Mouse (Mus musculus) lung, embryonic 15.5 days (tissue): ENCODE data around the gene Abracl. TPM values are rescaled to one million over a fixed set of nuclear protein-coding genes. Genes with fewer than 3 reads are reported as not detected.
A peak's percentile ranks its signal among the peaks of the same experiment; 100 is the strongest.

Experiments
- ATAC-seq: fragments of 200-750 bp; cut with Nextera tagmentation; 2 replicates; pipeline ENCODE4 v1.8.0; 2017; ENCODE audit warnings: moderate number of reproducible peaks, borderline replicate concordance; ENCODE audit not compliant: low FRiP score, low TSS enrichment; ENCODE audit errors: extremely low read depth
- H3K27ac ChIP-seq: fragments of 300-500 bp; sonication (generic); 2 replicates; pipeline ENCODE4 v1.5.1; 2015; ENCODE audit warnings: moderate library complexity, mild to moderate bottlenecking, inconsistent platforms
- H3K27me3 ChIP-seq: fragments of 300-500 bp; sonication (generic); 2 replicates; pipeline ENCODE4 v1.6.1; 2015; ENCODE audit warnings: inconsistent platforms
- H3K36me3 ChIP-seq: fragments of 300-500 bp; sonication (generic); 2 replicates; pipeline ENCODE4 v1.6.1; 2015; ENCODE audit warnings: inconsistent platforms
- H3K4me1 ChIP-seq: fragments of 300-500 bp; sonication (generic); 2 replicates; pipeline ENCODE4 v1.6.1; 2015; ENCODE audit warnings: inconsistent platforms
- H3K4me2 ChIP-seq: fragments of 300-500 bp; sonication (generic); 2 replicates; pipeline ENCODE4 v1.6.1; 2015; ENCODE audit warnings: inconsistent platforms, mild to moderate bottlenecking, moderate library complexity
- H3K4me3 ChIP-seq: fragments of 300-500 bp; sonication (generic); 2 replicates; pipeline ENCODE4 v1.5.1; 2015; ENCODE audit warnings: mild to moderate bottlenecking, inconsistent platforms
- H3K9ac ChIP-seq: fragments of 300-500 bp; sonication (generic); 2 replicates; pipeline ENCODE4 v1.6.1; 2015; ENCODE audit warnings: inconsistent platforms
- H3K9me3 ChIP-seq: fragments of 300-500 bp; sonication (generic); 2 replicates; pipeline ENCODE4 v1.6.1; 2016; ENCODE audit warnings: inconsistent platforms
- WGBS: fragments of 180-500 bp; shearing (Covaris S2); methylation state at CpG from one replicate; pipeline ENCODE4 v1.1.7; 2015; 5-methylcytosine and 5-hydroxymethylcytosine counted together
- polyA plus RNA-seq: library from polyadenylated mRNA; unstranded; fragments of >200 nt; fragmentation: Nextera tagmentation; extraction: Ambion mirVana; gene quantifications from 2 replicates; pipeline ENCODE4 v1.2.1, GENCODE M21; 2015

Abracl gene
- polyA plus RNA-seq, 1 experiment from 2014 or later = 136 TPM

DNA sequence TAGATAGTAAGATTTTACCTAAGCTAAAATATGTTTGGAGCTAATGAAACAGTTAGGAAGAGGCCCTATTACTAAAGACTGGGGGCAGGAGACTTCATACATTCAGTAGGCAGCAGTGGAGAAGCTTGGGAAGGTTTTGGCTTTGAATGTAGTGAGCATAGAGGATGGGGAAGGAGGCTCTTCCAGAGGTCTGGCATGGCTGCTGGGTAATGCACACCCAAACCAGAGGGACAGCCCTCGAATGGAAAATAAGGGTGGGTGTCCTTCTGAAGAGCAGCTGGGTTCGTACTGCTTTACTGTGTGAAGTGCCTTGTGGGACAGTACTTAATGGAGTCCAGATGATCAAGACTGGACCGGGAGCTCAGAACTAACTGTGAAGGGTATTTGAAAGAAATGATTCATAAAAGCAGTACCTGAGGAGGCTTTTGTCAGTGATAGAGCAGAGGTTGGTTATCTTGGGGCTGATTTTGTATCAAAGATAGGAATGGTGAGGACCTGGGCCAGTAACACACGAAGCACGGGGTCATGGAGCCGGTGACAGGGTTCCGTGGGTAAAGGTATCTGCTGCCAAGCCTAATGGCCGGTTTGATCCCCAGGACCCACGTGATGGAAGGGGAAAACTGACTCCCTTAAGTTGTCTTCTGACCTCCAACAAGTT is 35.7 kb upstream of the Abracl start:
- H3K4me2 ChIP-seq = no peak overlapping the region
- peaks cover 24% of the 10 kb centered on the region for H3K4me1 ChIP-seq
- H3K4me3 ChIP-seq = no peak overlapping the region
- no peak for ATAC-seq
- no peaks in the 10 kb centered on the region for H3K36me3 ChIP-seq
- WGBS = 85% methylated on average over 9 of the region's 9 CpGs
- no peak overlapping the region for H3K27ac ChIP-seq
- H3K9ac ChIP-seq = no peak overlapping the region
- H3K27me3 ChIP-seq = no peaks in the 10 kb centered on the region
- no peaks in the 10 kb centered on the region for H3K9me3 ChIP-seq

DNA sequence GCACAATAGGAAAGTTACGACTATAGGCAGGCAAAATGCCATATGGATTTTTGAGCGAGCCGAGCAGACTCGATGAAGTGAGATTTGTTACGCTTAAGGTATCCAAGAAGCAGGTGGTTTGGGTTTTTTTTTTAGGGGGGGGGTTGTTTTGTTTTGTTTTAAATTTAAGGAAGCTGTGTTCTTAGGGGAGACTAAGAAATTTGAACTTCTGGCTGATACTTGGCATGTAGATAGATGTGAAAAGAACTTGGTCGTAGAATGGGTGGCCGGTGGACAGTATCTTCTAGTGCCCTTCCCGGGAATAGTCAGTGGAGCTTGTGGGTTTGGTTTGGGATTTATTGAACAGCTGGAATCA is 33.3 kb upstream of the Abracl start:
- no peaks in the 10 kb centered on the region for H3K36me3 ChIP-seq
- peak overlapping the region; percentile 98 for H3K4me3 ChIP-seq
- H3K4me2 ChIP-seq = peak overlapping the region; percentile 84
- H3K27ac ChIP-seq = peak overlapping the region; percentile 88; the same call in 1 of the 2 replicates
- peaks cover 24% of the 10 kb centered on the region for H3K4me1 ChIP-seq
- no peaks in the 10 kb centered on the region for H3K9me3 ChIP-seq
- ATAC-seq = no peak
- no peaks in the 10 kb centered on the region for H3K27me3 ChIP-seq
- H3K9ac ChIP-seq = peak overlapping the region; percentile 91
- WGBS = 0% methylated on average over 8 of the region's 8 CpGs

DNA sequence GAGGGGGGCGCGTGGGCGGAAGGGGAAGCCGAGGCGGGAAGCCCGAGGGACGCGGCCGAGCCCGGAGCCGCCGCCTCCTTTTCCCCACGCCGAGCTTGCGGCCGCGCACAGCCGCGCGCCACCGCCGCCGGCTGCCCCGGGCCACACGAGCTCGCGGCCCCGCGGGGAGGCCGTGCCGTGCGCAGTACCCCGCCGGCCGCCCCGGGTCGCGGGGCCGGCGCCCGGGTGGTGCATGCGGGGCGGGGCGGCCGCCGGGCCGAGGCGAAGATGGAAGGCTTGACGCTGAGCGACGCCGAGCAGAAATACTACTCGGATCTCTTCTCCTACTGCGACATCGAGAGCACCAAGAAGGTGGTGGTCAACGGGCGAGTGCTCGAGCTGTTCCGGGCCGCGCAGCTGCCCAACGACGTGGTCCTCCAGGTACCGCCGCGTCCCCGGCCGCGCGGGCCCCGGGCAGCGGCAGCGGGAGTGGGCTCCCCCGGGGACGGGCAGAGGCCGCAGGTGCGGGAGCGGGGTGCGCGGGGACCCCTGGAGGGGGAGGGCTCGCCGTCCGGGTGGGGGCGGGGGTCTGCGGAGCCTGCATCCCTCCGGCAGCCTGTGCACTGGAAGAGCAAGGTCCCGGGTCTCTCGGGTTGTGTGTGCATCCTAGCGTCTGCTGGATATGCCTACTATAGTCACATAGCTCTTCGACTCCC is 32.8 kb upstream of the Abracl start, which contains the start of gene Reps1:
Gene Reps1 (plus strand): TSS at position 166 of the 695 bp plus-strand sequence.
- H3K9ac ChIP-seq = peak within 1 kb of the TSS; percentile 91
- under 1% methylated on average over 74 of the region's 90 CpGs for WGBS
- ATAC-seq = peak; percentile 70
- peak within 1 kb of the TSS; percentile 84 for H3K4me2 ChIP-seq
- no peaks in the 10 kb centered on the region for H3K36me3 ChIP-seq
- H3K9me3 ChIP-seq = no peaks in the 10 kb centered on the region
- H3K4me3 ChIP-seq = peak within 1 kb of the TSS; percentile 98
- peaks cover 24% of the 10 kb centered on the region for H3K4me1 ChIP-seq
- peak within 1 kb of the TSS; percentile 88 for H3K27ac ChIP-seq
- H3K27me3 ChIP-seq = no peaks in the 10 kb centered on the region

DNA sequence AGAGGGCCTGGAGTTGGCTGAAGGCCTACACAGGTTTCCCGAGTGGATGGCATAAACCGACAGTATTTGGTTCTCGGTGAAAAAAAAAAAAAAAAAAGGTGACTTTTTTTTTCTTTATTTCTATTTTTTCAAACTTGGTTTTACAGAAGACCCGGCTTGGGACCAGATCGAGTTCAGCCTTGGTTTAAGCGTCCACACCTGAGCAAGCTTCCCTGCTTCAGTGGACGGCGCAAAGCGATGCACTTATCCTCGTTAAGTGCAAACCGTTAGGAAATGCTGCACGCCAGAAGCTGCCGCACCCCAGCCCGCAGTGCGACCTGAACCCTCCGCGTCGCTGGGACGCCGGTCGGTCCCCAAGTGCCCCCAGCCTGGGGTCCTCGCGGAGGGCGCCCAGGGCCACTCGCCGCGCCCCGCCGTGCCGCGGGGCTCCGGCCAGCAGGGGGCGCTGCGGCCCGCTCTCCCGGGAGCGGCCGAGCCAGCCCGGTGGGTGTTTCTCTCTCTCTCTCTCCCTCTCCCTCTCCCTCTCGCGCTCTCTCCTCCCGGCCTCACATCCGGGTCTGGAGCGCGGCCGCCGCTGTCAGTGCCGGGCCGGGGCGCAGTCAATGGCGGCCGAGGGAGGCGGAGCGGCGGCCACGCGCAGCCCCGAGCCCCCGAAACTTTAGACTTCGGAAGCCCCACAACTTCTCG is 32.1 kb upstream of the Abracl start:
- H3K9ac ChIP-seq = peak overlapping the region; percentile 91
- no peaks in the 10 kb centered on the region for H3K9me3 ChIP-seq
- peak overlapping the region; percentile 98 for H3K4me3 ChIP-seq
- H3K27ac ChIP-seq = peak overlapping the region; percentile 88
- H3K36me3 ChIP-seq = no peaks in the 10 kb centered on the region
- H3K4me2 ChIP-seq = peak overlapping the region; percentile 84
- ATAC-seq = peak; percentile 96
- 2% methylated on average over 61 of the region's 61 CpGs for WGBS
- no peaks in the 10 kb centered on the region for H3K27me3 ChIP-seq
- peaks cover 24% of the 10 kb centered on the region for H3K4me1 ChIP-seq

DNA sequence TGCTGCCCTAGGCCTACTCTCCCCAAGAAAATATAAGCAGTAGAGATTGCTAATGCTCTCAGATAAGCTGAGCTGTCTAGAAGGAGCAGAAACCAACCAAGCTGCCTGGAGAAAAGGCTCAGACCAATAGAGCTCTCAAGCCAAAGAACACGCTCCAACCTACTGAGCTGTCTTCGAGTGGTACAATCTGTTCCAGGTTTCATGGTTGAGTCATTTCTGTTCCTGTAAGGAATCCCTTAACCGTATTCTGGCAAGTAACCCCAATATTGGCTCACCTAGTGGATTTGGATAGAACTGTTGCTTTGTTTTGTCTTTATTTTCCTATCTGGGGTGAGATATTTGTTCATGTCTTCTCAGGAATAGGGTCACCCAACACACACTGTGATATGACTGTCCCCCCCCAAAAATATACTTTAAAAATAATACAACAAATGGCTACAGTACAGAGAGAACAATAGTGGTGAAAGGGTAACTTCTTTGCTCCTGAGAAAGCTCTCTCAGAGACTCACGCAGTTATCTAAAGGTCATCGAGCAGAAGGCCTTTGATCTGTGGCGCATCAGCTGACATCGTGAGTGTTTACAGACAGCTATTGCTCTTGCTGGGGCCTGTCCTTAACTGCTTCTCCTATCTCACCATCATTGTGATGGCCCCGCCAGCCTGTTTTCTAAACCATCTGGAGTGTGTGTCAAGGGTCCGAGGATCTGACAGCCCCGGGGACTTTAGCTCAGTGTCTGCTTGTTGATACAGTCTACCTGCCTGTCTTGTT is 24.5 kb upstream of the Abracl start:
- H3K27me3 ChIP-seq = no peaks in the 10 kb centered on the region
- H3K9me3 ChIP-seq = no peaks in the 10 kb centered on the region
- no peak for ATAC-seq
- H3K9ac ChIP-seq = no peak overlapping the region
- 38% methylated on average over 10 of the region's 10 CpGs for WGBS
- H3K36me3 ChIP-seq = no peaks in the 10 kb centered on the region
- no peak overlapping the region for H3K27ac ChIP-seq
- H3K4me1 ChIP-seq = no peaks in the 10 kb centered on the region
- no peak overlapping the region for H3K4me3 ChIP-seq
- no peak overlapping the region for H3K4me2 ChIP-seq

DNA sequence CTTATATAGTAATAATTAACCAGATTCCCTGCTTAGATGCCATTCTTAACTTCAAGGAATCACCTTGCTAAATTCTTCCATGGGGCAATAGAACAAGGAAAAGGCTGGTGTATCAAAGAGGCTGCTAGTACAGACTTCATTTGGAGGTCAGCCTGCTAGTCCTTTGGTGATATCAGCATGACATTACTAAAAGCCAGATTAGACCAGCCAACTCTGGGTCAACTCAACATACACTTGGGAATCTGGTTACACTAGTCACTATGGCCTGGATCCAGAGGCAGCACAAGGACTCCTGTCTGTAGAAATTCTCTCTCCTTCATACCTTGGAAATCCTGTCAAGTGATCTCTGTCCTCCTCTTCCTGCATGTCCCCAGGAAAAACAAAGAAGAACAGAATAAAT is 23.3 kb upstream of the Abracl start:
- H3K27me3 ChIP-seq = no peaks in the 10 kb centered on the region
- H3K4me1 ChIP-seq = no peaks in the 10 kb centered on the region
- no peak for ATAC-seq
- H3K4me3 ChIP-seq = no peak overlapping the region
- no peak overlapping the region for H3K9ac ChIP-seq
- no peak overlapping the region for H3K27ac ChIP-seq
- H3K9me3 ChIP-seq = no peaks in the 10 kb centered on the region
- no peaks in the 10 kb centered on the region for H3K36me3 ChIP-seq
- no peak overlapping the region for H3K4me2 ChIP-seq

DNA sequence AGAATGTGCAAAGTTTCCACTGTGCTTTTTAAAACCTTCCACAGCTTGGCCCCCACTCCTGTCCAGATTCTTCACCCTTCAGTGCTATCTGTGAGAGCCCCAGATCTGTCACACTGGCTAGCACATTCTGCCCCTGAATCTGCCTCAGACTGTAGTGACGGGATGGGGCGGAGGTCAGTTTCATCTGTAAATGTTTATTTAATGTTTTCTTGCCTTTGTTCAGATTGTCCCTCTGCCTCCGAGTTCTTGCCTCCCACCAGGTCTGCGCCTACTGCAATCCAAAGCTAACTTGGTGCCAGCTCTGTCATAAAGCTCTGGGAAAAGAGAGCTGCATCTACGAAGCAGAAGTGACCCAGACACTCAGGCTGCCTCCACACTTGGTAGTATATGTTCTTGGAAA is 13.8 kb upstream of the Abracl start:
- WGBS = 26% methylated on average over 5 of the region's 5 CpGs
- no peaks in the 10 kb centered on the region for H3K36me3 ChIP-seq
- H3K27ac ChIP-seq = no peak overlapping the region
- ATAC-seq = no peak
- H3K4me1 ChIP-seq = no peaks in the 10 kb centered on the region
- no peak overlapping the region for H3K4me2 ChIP-seq
- no peak overlapping the region for H3K9ac ChIP-seq
- no peak overlapping the region for H3K4me3 ChIP-seq
- H3K27me3 ChIP-seq = no peaks in the 10 kb centered on the region
- H3K9me3 ChIP-seq = no peaks in the 10 kb centered on the region

DNA sequence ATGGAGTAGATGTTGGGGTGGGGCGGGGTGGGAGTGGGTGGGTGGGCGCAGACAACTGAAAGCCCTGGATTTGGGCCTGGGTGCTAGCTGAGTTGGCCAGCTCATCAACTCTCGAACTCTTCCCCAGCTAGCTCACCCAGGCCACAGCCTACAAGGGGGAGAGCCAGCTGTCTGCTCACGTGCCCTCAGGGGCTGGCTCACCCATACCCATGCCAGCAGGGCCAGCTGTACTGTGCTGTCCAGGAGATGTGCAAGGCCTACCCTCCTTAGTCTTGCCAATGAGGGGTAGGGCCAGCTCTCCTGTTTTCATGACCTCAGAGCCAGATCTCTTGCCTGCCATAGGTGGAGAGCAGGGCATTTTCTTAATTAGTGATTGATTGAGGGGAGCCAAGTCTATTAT is 11.3 kb upstream of the Abracl start:
- H3K36me3 ChIP-seq = no peaks in the 10 kb centered on the region
- H3K4me3 ChIP-seq = no peak overlapping the region
- no peak overlapping the region for H3K9ac ChIP-seq
- H3K4me2 ChIP-seq = no peak overlapping the region
- ATAC-seq = no peak
- H3K27ac ChIP-seq = no peak overlapping the region
- H3K9me3 ChIP-seq = no peaks in the 10 kb centered on the region
- WGBS = 85% methylated on average over 4 of the region's 4 CpGs
- no peaks in the 10 kb centered on the region for H3K27me3 ChIP-seq
- H3K4me1 ChIP-seq = no peaks in the 10 kb centered on the region

DNA sequence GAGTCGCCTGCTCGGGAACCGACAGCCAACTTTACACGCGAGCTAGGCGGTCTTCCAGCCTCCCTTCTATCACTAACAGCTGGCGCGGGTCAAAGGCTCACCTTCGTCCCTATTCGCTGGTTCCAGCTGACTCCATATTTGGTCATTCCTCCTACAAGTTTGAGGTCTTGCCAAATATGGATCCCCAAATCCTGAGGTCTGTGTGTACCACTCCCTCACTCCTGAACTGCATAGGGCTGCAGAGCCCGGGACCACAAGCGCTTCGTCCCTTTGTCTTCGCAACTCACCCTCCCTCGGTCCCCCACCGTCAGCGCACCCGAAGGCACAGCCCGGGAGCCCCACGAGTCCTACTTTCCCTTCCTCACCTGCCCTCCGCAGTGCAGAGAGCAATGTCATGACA is 776 bp downstream of the Abracl start:
- H3K9me3 ChIP-seq = no peaks in the 10 kb centered on the region
- H3K27ac ChIP-seq = peak overlapping the region; percentile 97
- H3K9ac ChIP-seq = peak overlapping the region; percentile 76
- H3K4me1 ChIP-seq = peaks cover 16% of the 10 kb centered on the region
- H3K4me3 ChIP-seq = peak overlapping the region; percentile 83
- H3K27me3 ChIP-seq = no peaks in the 10 kb centered on the region
- under 1% methylated on average over 21 of the region's 21 CpGs for WGBS
- peaks cover 8% of the 10 kb centered on the region; the same call in 1 of the 2 replicates for H3K36me3 ChIP-seq
- peak; percentile 85 for ATAC-seq
- peak overlapping the region; percentile 58 for H3K4me2 ChIP-seq

DNA sequence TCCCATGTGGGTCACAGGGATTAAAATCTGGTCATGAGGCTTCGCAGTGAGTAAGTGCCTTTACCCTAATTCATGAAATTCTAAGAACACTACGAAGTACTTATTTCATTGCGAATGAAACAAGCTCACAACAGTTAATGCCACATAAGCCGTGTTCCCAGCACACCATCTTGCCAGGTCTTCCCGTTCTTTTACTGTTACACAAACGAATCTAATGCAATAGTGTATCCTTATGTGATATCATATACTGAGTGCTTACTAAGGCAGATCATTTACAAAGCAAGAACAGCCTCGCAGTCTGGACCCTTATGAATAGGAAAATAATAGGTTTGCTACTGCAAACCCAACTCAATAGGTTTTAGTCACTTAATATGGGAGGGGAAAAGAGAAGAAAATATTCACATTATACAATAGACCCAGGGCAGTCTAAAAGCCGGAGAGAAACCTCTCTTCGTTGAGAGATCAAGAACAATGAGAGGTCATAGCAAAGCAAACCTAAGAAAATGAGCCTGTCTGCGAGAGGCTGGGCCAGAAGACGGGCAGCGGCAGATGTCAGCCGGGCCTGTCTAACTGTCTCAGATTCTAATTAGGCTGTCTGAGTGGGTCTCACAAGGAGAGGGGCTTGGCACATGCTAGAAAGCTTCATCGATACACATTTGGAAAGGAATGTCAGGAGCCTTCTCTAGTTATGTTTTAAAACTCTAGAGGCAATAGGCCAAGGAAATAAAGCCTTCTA is 1.3 kb downstream of the Abracl start:
- Histone ChIP-seq H3K4me1 (peaks cover 16% of the 10 kb centered on the region), H3K27me3 (no peaks in the 10 kb centered on the region), H3K4me3 (peak overlapping the region; percentile 83), H3K9me3 (no peaks in the 10 kb centered on the region), H3K36me3 (peaks cover 13% of the 10 kb centered on the region; the same call in 1 of the 2 replicates), H3K9ac (peak overlapping the region; percentile 76), H3K27ac (peak overlapping the region; percentile 97), H3K4me2 (peak overlapping the region; percentile 58)
- ATAC-seq = no peak; the same call in 1 of the 2 replicates
- WGBS = 33% methylated on average over 14 of the region's 14 CpGs

DNA sequence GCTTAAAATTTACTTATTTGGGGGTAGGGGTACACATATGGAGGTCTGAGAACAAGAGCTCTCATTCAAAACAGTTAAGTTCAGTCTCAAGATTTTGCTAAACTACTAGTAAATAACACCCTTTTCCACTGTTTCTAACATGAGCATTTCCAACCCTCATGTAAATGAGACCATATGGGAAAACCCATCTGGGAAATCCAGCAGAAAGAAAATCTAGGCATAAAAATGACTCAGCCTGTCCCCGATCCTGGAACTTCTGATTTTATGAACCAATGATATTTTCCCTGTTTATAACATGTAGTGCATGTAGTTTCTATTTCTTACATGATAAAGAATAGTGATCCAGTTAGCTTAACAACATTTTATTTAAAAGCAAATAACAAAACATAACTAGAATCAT is 2.2 kb downstream of the Abracl start:
- Histone ChIP-seq H3K4me1 (peaks cover 16% of the 10 kb centered on the region), H3K4me3 (no peak overlapping the region), H3K9me3 (no peaks in the 10 kb centered on the region), H3K9ac (no peak overlapping the region), H3K4me2 (no peak overlapping the region; the same call in 1 of the 2 replicates), H3K27ac (no peak overlapping the region), H3K36me3 (peaks cover 19% of the 10 kb centered on the region; the same call in 1 of the 2 replicates), H3K27me3 (no peaks in the 10 kb centered on the region)
- WGBS = 86% methylated on average over 1 of the region's 1 CpGs
- ATAC-seq = no peak
